Mouse (Mus musculus) hindbrain, postnatal 0 days (tissue): ENCODE results near the gene Tiam2. TPM values are rescaled to one million over a fixed set of nuclear protein-coding genes. Genes with fewer than 3 reads are reported as not detected.

ENCODE experiments used
- ATAC-seq: fragments of 200-750 bp; cut with Nextera tagmentation; 2 replicates; pipeline ENCODE4 v1.8.0; 2017; ENCODE audit warnings: mild to moderate bottlenecking, moderate TSS enrichment, moderate library complexity
- DNase-seq: peaks from one replicate; pipeline ENCODE4 v3.0.0-alpha.2; 2015; ENCODE audit warnings: low spot score
- H3K27ac ChIP-seq: fragments of 300-500 bp; sonication (generic); 2 replicates; pipeline ENCODE4 v1.5.1; 2014; ENCODE audit warnings: mild to moderate bottlenecking
- H3K27me3 ChIP-seq: fragments of 300-500 bp; sonication (generic); 2 replicates; pipeline ENCODE4 v1.6.1; 2014; ENCODE audit warnings: low read length, mixed read lengths; ENCODE audit not compliant: insufficient read depth
- H3K36me3 ChIP-seq: fragments of 300-500 bp; sonication (generic); 2 replicates; pipeline ENCODE4 v1.6.1; 2014; ENCODE audit warnings: low read length, mixed read lengths; ENCODE audit not compliant: insufficient read depth
- H3K4me1 ChIP-seq: fragments of 300-500 bp; sonication (generic); 2 replicates; pipeline ENCODE4 v1.6.1; 2014; ENCODE audit warnings: antibody characterized with exemption, low read length, mixed read lengths; ENCODE audit not compliant: insufficient read depth
- H3K4me2 ChIP-seq: fragments of 300-500 bp; sonication (generic); 2 replicates; pipeline ENCODE4 v1.6.1; 2014; ENCODE audit warnings: low read depth, mild to moderate bottlenecking, low read length, moderate library complexity, mixed read lengths
- H3K4me3 ChIP-seq: fragments of 300-500 bp; sonication (generic); 2 replicates; pipeline ENCODE4 v1.5.1; 2014; ENCODE audit warnings: low read length
- H3K9ac ChIP-seq: fragments of 300-500 bp; sonication (generic); replicated peaks from 2 replicates; pipeline ENCODE4 v1.6.1; 2014; ENCODE audit warnings: mild to moderate bottlenecking, low read length, moderate library complexity, mixed read lengths
- H3K9me3 ChIP-seq: fragments of 300-500 bp; sonication (generic); 2 replicates; pipeline ENCODE4 v1.6.1; 2016; ENCODE audit warnings: low read length, mixed read lengths
- CTCF ChIP-seq: IDR thresholded peaks from 2 replicates; pipeline ENCODE4 v1.5.1; 2016; ENCODE audit warnings: antibody characterized with exemption, control low read depth, low read depth
- WGBS: fragments of 180-500 bp; shearing (Covaris S2); extraction: QIAGEN DNeasy Blood & Tissue Kit; methylation state at CpG from one replicate; pipeline ENCODE4 v1.1.7; 2014; 5-methylcytosine and 5-hydroxymethylcytosine counted together
- polyA plus RNA-seq: library from polyadenylated mRNA; unstranded; fragments of >200 nt; fragmentation: Nextera tagmentation; extraction: Ambion mirVana; gene quantifications from 2 replicates; pipeline ENCODE4 v1.2.1, GENCODE M21; 2015
- total RNA-seq: library from RNA; depleted of rRNA; stranded (reverse); fragments of >200 nt; gene quantifications from 2 replicates; pipeline ENCODE4 v1.2.3, GENCODE M21; 2014

The Tiam2 gene
- total and polyA plus RNA-seq, 2 experiments from 2014 or later = 2.8 to 8.8 TPM

- H3K36me3 ChIP-seq = no peaks in the 10 kb centered on the region
- H3K9ac ChIP-seq = no peak overlapping the region
- DNase-seq = no peak
- 85% methylated on average over 11 of the region's 11 CpGs for WGBS
- H3K4me2 ChIP-seq = no peak overlapping the region
- H3K27ac ChIP-seq = no peak overlapping the region
- H3K9me3 ChIP-seq = no peaks in the 10 kb centered on the region
- no peak for ATAC-seq
- TF ChIP-seq CTCF = no peak
- no peaks in the 10 kb centered on the region for H3K27me3 ChIP-seq
- H3K4me1 ChIP-seq = no peaks in the 10 kb centered on the region
- H3K4me3 ChIP-seq = no peak overlapping the region
Observed at GRCm38 (mm10) chr17:3490216-3490895, 164.0 kb downstream of the Tiam2 start.

DNA sequence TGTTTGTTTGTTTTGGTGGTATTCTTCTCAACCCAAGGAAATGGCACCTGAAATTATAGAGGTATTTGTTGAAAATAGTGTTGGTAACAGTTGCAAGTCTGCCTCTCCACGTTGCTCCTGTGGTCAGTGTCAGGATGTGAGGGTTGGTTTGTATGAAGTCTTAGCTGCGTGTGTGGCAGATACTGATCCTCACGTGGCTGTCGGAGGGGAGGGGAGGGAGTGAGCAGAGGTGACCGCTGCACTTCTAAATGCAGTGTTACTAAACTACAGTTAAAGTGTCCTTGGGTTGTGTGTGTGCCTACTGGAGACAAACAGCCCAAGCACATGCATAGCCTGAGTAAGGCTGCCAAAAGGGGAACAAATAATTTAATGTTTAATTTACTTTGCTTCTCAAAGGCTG, 164.7 kb downstream of the Tiam2 start:
- WGBS = 74% methylated on average over 5 of the region's 5 CpGs
- Histone ChIP-seq H3K4me1 (no peaks in the 10 kb centered on the region), H3K36me3 (no peaks in the 10 kb centered on the region), H3K4me3 (no peak overlapping the region), H3K4me2 (no peak overlapping the region), H3K9me3 (no peaks in the 10 kb centered on the region), H3K27ac (no peak overlapping the region), H3K27me3 (no peaks in the 10 kb centered on the region), H3K9ac (no peak overlapping the region)
- ATAC-seq (no peak), DNase-seq (no peak)
- no peak for TF ChIP-seq CTCF

- no peak overlapping the region for H3K4me3 ChIP-seq
- DNase-seq = no peak
- H3K4me1 ChIP-seq = no peaks in the 10 kb centered on the region
- ATAC-seq = no peak
- no peaks in the 10 kb centered on the region for H3K36me3 ChIP-seq
- no peak overlapping the region for H3K27ac ChIP-seq
- H3K27me3 ChIP-seq = no peaks in the 10 kb centered on the region
- no peak overlapping the region for H3K4me2 ChIP-seq
- H3K9me3 ChIP-seq = no peaks in the 10 kb centered on the region
- TF ChIP-seq CTCF = no peak
- 67% methylated on average over 6 of the region's 6 CpGs for WGBS
- no peak overlapping the region for H3K9ac ChIP-seq
Observed at GRCm38 (mm10) chr17:3491667-3492066, 165.3 kb downstream of the Tiam2 start.

DNA sequence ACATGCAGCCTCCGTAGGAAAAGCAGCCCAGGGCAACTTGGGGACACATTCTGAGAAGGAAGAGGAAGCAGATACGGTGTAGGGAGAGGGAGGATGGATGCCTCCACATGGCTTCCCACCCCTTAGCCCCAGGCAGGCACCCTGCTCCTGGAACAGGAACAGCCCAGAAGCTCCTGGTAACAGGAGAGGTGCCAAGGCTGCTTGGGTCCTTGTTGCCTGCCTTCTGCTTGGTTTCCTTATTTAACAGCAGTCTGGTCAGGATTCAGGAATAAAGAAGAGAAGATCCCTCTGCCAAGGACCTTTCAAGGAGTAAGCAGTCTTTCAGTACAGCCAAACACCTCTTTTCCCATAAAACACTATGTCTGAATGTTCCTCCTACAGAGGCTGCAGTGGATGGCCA, 169.2 kb downstream of the Tiam2 start:
- no peak overlapping the region for H3K27ac ChIP-seq
- WGBS = 72% methylated on average over 2 of the region's 2 CpGs
- no peaks in the 10 kb centered on the region for H3K4me1 ChIP-seq
- H3K4me2 ChIP-seq = no peak overlapping the region
- DNase-seq (no peak), ATAC-seq (no peak)
- no peak for TF ChIP-seq CTCF
- no peaks in the 10 kb centered on the region for H3K36me3 ChIP-seq
- H3K9me3 ChIP-seq = no peaks in the 10 kb centered on the region
- no peak overlapping the region for H3K4me3 ChIP-seq
- no peak overlapping the region for H3K9ac ChIP-seq
- H3K27me3 ChIP-seq = no peaks in the 10 kb centered on the region

DNA sequence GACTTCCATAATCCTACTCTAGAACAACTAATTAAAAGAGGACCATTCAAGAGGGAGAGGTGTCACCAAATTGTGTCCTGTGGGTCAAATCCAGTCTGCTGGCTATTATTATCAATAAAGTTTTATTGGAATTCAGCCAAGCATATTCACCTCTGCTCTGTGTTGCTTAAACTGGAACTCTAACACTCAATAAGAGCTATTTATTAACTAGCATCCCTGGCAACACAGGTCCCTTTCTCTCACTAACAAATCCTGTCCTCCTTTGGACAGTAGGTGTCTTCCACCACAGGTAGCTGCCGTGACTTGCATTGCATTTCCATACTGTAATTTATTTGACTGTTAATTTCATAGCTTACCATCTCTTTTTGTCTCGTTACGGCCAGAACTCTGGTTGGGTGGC, 169.7 kb downstream of the Tiam2 start:
- no peak for TF ChIP-seq CTCF
- WGBS = 81% methylated on average over 3 of the region's 3 CpGs

DNA sequence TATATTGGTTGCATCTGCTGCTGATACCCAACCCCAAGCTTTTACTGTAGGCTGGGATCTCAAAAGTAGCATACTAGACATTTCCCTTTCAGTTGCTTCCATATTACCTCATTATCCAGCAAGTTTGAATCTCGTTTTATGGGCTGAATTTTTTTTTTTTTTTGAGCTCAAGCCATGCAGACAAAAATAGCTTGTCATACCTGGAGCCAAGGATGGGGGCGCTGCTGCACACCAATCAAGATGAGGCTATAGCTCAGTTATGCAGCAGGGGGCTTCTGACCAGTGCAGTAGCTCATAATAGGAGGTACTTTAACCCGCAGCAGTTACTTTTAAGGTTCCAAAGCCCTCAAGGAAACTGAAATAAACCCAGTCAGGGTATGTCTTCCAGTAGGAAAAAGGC, 171.7 kb downstream of the Tiam2 start:
- 28% methylated on average over 3 of the region's 3 CpGs for WGBS

More for the DNA sequence above, 169.7 kb downstream of the Tiam2 start:
- Histone ChIP-seq H3K36me3 (no peaks in the 10 kb centered on the region), H3K9me3 (no peaks in the 10 kb centered on the region), H3K4me3 (no peak overlapping the region), H3K27me3 (no peaks in the 10 kb centered on the region), H3K4me1 (no peaks in the 10 kb centered on the region), H3K27ac (no peak overlapping the region), H3K9ac (no peak overlapping the region), H3K4me2 (no peak overlapping the region)
- DNase-seq (no peak), ATAC-seq (no peak)

DNA sequence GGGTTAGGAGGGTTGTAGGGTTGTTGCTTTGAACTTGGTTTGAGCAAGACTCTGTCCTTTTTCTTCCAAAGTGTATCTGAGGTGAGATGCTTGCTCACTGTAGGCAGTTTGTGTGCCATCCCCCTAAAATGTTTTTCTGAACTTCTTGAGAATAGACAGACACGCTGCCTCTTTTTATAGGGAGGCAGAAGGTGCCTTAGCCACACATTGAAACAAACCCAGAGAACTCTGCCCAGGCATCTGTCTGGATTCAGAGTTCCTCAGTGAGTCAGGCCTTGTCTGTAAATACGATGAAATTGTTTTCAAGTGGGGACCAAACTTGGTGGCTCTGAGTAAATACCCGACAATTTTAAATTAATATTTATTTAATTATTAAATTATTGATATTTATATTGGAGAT, 172.2 kb downstream of the Tiam2 start:
- Histone ChIP-seq H3K4me3 (no peak overlapping the region), H3K4me1 (no peaks in the 10 kb centered on the region), H3K4me2 (no peak overlapping the region), H3K27ac (no peak overlapping the region), H3K36me3 (no peaks in the 10 kb centered on the region), H3K27me3 (no peaks in the 10 kb centered on the region), H3K9ac (no peak overlapping the region), H3K9me3 (no peaks in the 10 kb centered on the region)
- no peak for ATAC-seq
- no peak for TF ChIP-seq CTCF
- DNase-seq = no peak
- 91% methylated on average over 3 of the region's 3 CpGs for WGBS

More for the DNA sequence above, 171.7 kb downstream of the Tiam2 start:
- H3K9me3 ChIP-seq = no peaks in the 10 kb centered on the region
- no peak overlapping the region for H3K9ac ChIP-seq
- DNase-seq (peak; percentile 63), ATAC-seq (no peak)
- H3K27ac ChIP-seq = no peak overlapping the region
- H3K4me1 ChIP-seq = no peaks in the 10 kb centered on the region
- no peak overlapping the region for H3K4me2 ChIP-seq
- no peaks in the 10 kb centered on the region for H3K27me3 ChIP-seq
- peak; percentile 71 for TF ChIP-seq CTCF
- no peaks in the 10 kb centered on the region for H3K36me3 ChIP-seq
- no peak overlapping the region for H3K4me3 ChIP-seq
